Mouse (Mus musculus) retina, embryonic 14.5 days (tissue): Measurements from ENCODE around the gene Npc2.

Experiments used
- DNase-seq: peaks from one replicate; pipeline ENCODE4 v3.0.0-alpha.2; 2015; ENCODE audit warnings: low spot score

The Npc2 gene

GRCm38 (mm10) chr12:84727434-84727833 is 45.5 kb downstream of the Npc2 start:
- no peak for DNase-seq

- DNase-seq = no peak
These were observed 46.0 kb downstream of the Npc2 start for GRCm38 (mm10) chr12:84726986-84727385.

GRCm38 (mm10) chr12:84726391-84726790 is 46.6 kb downstream of the Npc2 start:
- no peak for DNase-seq

- DNase-seq = no peak
These were observed 54.3 kb downstream of the Npc2 start for GRCm38 (mm10) chr12:84718462-84719244.

- no peak for DNase-seq
These were observed 58.4 kb downstream of the Npc2 start for GRCm38 (mm10) chr12:84714578-84714977.

GRCm38 (mm10) chr12:84709842-84710439 is 63.0 kb downstream of the Npc2 start:
- no peak for DNase-seq

GRCm38 (mm10) chr12:84707804-84708203 is 65.1 kb downstream of the Npc2 start:
- no peak for DNase-seq

GRCm38 (mm10) chr12:84706886-84707285 is 66.1 kb downstream of the Npc2 start:
- no peak for DNase-seq
